Mouse (Mus musculus): Measurements from ENCODE around the gene Sh3bgrl. TPM values are rescaled to one million over a fixed set of nuclear protein-coding genes. Genes with fewer than 3 reads are reported as not detected.

The Sh3bgrl gene
- polyA plus RNA-seq (2012), result 4.7 and 5.7 TPM in 2 replicates

GRCm38 (mm10) chrX:109095245-109096242, at the start of gene Sh3bgrl:
Sh3bgrl (plus strand) TSS chrX:109095365.

GRCm38 (mm10) chrX:109196468-109196867, 101.3 kb downstream of the Sh3bgrl start, which contains the start of gene Gm6377:
Gm6377 (plus strand) TSS chrX:109196756.

Other genes with a start within 250 kb of the Sh3bgrl start
- 16.7 and 40.2 TPM in 2 replicates for gene Hmgn5, start 82.0 kb upstream of the Sh3bgrl start, polyA plus RNA-seq (2012)
- 0.19 TPM in 1 of 2 replicates, not detected in the other for gene Gm6377, start 101.4 kb downstream of the Sh3bgrl start, polyA plus RNA-seq (2012)

Measured in megakaryocyte-erythroid progenitor cell, adult 5 weeks (primary cell).